Mouse (Mus musculus) lung, postnatal 0 days (tissue): ENCODE measurements at regions not wholly inside any gene's neighbourhood (a gene's known extent, or its start where the extent isn't known, plus 50 kb on each side); places are given as distances from the start of the nearest gene placed in this dataset.

Experiments
- ATAC-seq: fragments of 200-750 bp; cut with Nextera tagmentation; 2 replicates; pipeline ENCODE4 v1.8.0; 2017; ENCODE audit warnings: moderate library complexity
- DNase-seq: peaks from one replicate; pipeline ENCODE4 v3.0.0-alpha.2; 2016; ENCODE audit warnings: low spot score
- H3K27ac ChIP-seq: fragments of 300-500 bp; sonication (generic); 2 replicates; pipeline ENCODE4 v1.5.1; 2014; ENCODE audit warnings: antibody characterized with exemption, mild to moderate bottlenecking, low read length, mixed read lengths
- H3K27me3 ChIP-seq: fragments of 300-500 bp; sonication (generic); replicated peaks from 2 replicates; pipeline ENCODE4 v1.6.1; 2014; ENCODE audit warnings: low read length, mixed read lengths; ENCODE audit not compliant: insufficient read depth
- H3K36me3 ChIP-seq: fragments of 300-500 bp; sonication (generic); 2 replicates; pipeline ENCODE4 v1.6.1; 2014; ENCODE audit warnings: low read length, mixed read lengths; ENCODE audit not compliant: insufficient read depth
- H3K4me1 ChIP-seq: fragments of 300-500 bp; sonication (generic); 2 replicates; pipeline ENCODE4 v1.6.1; 2014; ENCODE audit warnings: antibody characterized with exemption, low read depth, low read length, mixed read lengths; ENCODE audit not compliant: insufficient read depth
- H3K4me2 ChIP-seq: fragments of 300-500 bp; sonication (generic); replicated peaks from 2 replicates; pipeline ENCODE4 v1.6.1; 2014; ENCODE audit warnings: low read depth, mild to moderate bottlenecking, low read length, moderate library complexity, mixed read lengths
- H3K4me3 ChIP-seq: fragments of 300-500 bp; sonication (generic); 2 replicates; pipeline ENCODE4 v1.5.1; 2014; ENCODE audit warnings: low read depth, low read length
- H3K9ac ChIP-seq: fragments of 300-500 bp; sonication (generic); replicated peaks from 2 replicates; pipeline ENCODE4 v1.6.1; 2014; ENCODE audit warnings: low read depth, mild to moderate bottlenecking
- H3K9me3 ChIP-seq: fragments of 300-500 bp; sonication (generic); 2 replicates; pipeline ENCODE4 v1.6.1; 2016; ENCODE audit warnings: low read length, mixed read lengths
- CTCF ChIP-seq: IDR thresholded peaks from 2 replicates; pipeline ENCODE4 v1.5.1; 2016; ENCODE audit warnings: antibody characterized with exemption, mild to moderate bottlenecking
- EP300 ChIP-seq: IDR thresholded peaks from 2 replicates; pipeline ENCODE4 v1.6.1; 2016; ENCODE audit warnings: antibody characterized with exemption, mild to moderate bottlenecking, control low read depth
- WGBS: fragments of 180-500 bp; shearing (Covaris S2); extraction: QIAGEN DNeasy Blood & Tissue Kit; methylation state at CpG from one replicate; pipeline ENCODE4 v1.1.7; 2014; 5-methylcytosine and 5-hydroxymethylcytosine counted together

DNA sequence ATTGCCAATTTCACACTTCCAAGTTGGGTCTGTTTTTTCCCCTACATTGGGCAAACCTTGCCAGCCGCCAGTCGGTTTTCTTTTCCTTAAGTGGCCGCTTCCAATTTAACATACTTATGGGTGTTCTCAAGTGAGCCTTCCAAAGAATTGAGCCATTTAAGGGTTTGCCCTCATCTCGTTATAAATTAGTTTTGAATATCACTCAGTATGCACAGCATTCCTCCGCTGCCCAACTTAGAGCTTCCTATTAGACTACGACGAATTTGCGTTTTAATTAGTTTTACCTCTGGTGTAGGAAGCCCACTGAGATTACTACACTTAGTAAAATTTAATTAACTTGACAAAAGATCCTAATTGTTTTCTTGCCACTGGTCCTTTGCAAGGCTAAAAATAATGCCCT lies 209.9 kb downstream of the Cdh11 start:
- Histone ChIP-seq H3K9me3 (no peaks in the 10 kb centered on the region), H3K4me1 (no peaks in the 10 kb centered on the region), H3K36me3 (no peaks in the 10 kb centered on the region), H3K9ac (no peak overlapping the region), H3K27me3 (no peaks in the 10 kb centered on the region), H3K4me2 (no peak overlapping the region), H3K27ac (no peak overlapping the region), H3K4me3 (no peak overlapping the region)
- WGBS = 81% methylated on average over 8 of the region's 8 CpGs
- ATAC-seq = no peak
- TF ChIP-seq EP300 (no peak), CTCF (no peak)
- no peak for DNase-seq

DNA sequence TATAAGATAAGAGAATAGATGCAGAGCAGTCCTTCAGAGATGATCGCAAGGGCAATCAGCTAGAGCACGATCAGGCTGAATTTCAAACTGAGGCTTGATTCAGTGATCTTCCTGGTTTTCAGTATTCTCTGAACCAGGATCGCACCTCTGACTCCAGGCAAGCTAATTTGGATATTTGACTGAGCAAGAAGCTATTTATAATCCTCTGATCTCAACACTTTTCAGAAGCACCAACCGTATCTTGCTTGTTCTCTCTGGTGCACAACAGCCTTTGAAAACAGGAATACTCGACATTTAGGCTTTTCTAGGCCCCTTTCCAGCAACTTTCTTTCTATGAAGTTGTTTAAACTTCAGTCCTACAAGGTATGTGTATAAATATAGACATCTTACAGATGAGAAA lies 217.7 kb downstream of the Cdh11 start:
- Histone ChIP-seq H3K36me3 (no peaks in the 10 kb centered on the region), H3K4me3 (no peak overlapping the region), H3K9ac (no peak overlapping the region), H3K27me3 (no peaks in the 10 kb centered on the region), H3K9me3 (no peaks in the 10 kb centered on the region), H3K27ac (no peak overlapping the region), H3K4me2 (no peak overlapping the region), H3K4me1 (no peaks in the 10 kb centered on the region)
- WGBS = 75% methylated on average over 5 of the region's 5 CpGs
- no peak for TF ChIP-seq CTCF
- no peak for TF ChIP-seq EP300
- DNase-seq (no peak), ATAC-seq (no peak)

DNA sequence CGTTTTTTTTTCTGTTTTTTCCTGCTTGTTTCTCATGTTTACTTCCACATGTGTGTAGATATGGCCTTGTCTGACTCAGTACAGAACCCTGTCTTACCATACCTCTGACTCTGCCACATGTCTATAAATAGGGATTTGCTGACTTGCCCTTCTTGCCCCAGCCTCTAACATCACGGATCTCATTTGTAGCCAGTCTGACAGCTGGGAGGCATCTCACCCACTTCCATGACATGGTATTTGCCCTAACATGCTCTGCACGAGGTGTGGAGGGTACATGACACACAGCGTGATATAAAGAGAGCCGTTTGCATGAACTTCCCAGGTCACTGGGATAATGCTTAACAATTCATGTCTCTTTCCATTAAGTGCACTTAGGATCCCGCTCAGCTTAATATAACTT lies 231.2 kb downstream of the Cdh11 start:
- no peak for TF ChIP-seq EP300
- TF ChIP-seq CTCF = no peak
- H3K27ac ChIP-seq = no peak overlapping the region
- H3K4me3 ChIP-seq = no peak overlapping the region
- H3K27me3 ChIP-seq = no peaks in the 10 kb centered on the region
- no peaks in the 10 kb centered on the region for H3K9me3 ChIP-seq
- H3K4me2 ChIP-seq = no peak overlapping the region
- H3K4me1 ChIP-seq = no peaks in the 10 kb centered on the region
- no peaks in the 10 kb centered on the region for H3K36me3 ChIP-seq
- peak; percentile 73 for ATAC-seq
- 36% methylated on average over 6 of the region's 6 CpGs for WGBS
- peak; percentile 44 for DNase-seq
- no peak overlapping the region for H3K9ac ChIP-seq

DNA sequence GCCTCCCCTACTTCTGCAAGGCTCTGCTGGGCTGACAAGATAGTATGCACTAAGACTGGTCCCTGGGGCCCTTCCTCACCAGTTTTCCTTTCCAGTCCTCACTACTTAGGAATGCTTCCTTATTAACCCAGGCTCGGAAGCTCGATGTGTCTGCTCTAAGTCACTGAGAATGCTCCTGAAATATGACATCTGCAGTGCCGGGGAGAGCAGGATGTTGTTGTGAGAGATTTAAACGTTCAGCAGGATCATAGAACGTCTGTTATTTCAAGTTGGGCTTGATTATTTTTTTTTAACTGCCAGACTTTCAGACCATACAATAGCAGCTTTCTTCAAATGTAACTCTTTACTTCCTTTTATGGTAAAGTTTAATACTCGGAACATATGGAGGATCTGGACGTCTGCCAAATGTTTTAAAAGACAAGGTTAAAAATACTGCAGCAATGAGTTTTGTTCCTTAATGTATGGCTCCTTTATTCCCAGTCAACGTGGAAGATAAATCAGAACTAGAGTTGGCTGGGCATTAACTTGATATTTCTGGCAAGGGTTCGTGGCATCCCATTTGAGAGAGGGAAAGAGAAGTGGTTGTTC lies 232.0 kb downstream of the Cdh11 start:
- Histone ChIP-seq H3K4me2 (0 out of 2 replicates have a peak overlapping the region, but pooled peaks have one; percentile 17), H3K36me3 (no peaks in the 10 kb centered on the region), H3K9me3 (no peaks in the 10 kb centered on the region), H3K9ac (no peak overlapping the region), H3K27ac (no peak overlapping the region), H3K4me1 (no peaks in the 10 kb centered on the region), H3K4me3 (no peak overlapping the region), H3K27me3 (no peaks in the 10 kb centered on the region)
- TF ChIP-seq EP300 (no peak), CTCF (no peak)
- peak; percentile 18 for DNase-seq
- no peak for ATAC-seq
- WGBS = 4% methylated on average over 9 of the region's 9 CpGs

DNA sequence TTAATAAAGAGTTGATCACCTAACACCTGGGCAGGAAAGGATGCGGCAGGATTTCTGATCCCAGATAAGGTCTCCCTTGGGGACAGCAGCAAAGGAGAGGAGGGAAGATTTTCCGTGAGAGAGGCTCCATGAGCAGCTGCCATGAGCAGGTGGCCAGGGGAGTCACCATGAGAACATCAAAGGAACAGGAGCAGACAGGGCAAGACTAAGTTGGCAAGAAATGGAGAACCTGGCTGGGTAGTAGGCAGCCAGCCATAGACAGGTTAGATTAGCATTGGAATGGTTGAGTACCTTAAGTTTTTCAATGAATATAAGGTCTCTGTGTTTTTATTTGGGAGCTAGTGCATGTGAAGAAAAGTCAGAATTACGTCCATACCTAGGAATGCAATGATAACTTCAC lies 246.6 kb downstream of the Cdh11 start:
- WGBS = 36% methylated on average over 3 of the region's 3 CpGs
- no peak for TF ChIP-seq CTCF
- TF ChIP-seq EP300 = no peak
- H3K9me3 ChIP-seq = no peaks in the 10 kb centered on the region

DNA sequence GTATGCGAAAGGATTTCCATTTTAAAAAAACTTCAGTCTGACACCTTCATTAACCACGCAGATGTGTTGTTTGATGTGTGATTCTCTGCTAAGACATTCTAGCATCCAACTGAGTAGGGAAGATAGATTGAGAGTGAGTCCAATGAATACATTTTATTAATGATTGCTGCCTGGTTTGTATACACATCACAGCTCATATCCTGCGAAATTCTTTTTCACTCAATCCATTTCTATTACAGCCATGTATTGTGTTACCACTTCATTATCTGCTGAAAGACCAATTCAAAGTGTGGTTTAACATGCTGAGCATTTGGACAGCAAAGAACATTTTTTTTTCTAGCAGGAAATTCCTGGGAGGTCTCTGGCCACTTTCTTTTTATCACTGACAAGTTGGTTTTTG lies 247.4 kb downstream of the Cdh11 start:
- Histone ChIP-seq H3K4me1 (no peaks in the 10 kb centered on the region), H3K9me3 (no peaks in the 10 kb centered on the region), H3K27ac (no peak overlapping the region), H3K4me2 (no peak overlapping the region), H3K9ac (no peak overlapping the region), H3K36me3 (no peaks in the 10 kb centered on the region), H3K27me3 (no peaks in the 10 kb centered on the region), H3K4me3 (no peak overlapping the region)
- DNase-seq = peak; percentile 80
- TF ChIP-seq CTCF (no peak), EP300 (peak; percentile 55)
- ATAC-seq = peak; percentile 73
- WGBS = 31% methylated on average over 3 of the region's 3 CpGs

More for the DNA sequence above, 246.6 kb downstream of the Cdh11 start:
- no peaks in the 10 kb centered on the region for H3K4me1 ChIP-seq
- H3K36me3 ChIP-seq = no peaks in the 10 kb centered on the region
- H3K4me3 ChIP-seq = no peak overlapping the region
- H3K27ac ChIP-seq = no peak overlapping the region
- no peaks in the 10 kb centered on the region for H3K27me3 ChIP-seq
- DNase-seq (no peak), ATAC-seq (no peak)
- H3K4me2 ChIP-seq = no peak overlapping the region
- no peak overlapping the region for H3K9ac ChIP-seq

DNA sequence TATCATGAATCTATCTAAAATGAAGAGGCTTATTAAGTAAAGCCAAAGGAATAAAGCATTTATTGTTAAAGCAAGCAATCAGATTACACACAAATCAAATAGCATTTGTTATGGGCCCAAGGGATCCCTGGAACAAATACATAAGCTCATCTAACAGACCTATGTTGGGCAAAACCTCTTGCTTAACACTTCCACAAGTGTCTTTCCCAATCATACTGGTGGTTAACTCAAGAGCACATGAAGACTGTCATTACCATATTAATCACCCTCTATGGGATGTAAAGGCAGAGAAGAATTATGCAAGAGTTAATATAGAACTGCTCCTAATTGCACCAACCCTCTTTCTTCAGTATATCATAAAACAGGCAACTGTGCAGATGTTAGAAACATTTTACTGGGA lies 267.0 kb downstream of the Cdh11 start:
- ATAC-seq = no peak
- Histone ChIP-seq H3K27me3 (no peaks in the 10 kb centered on the region), H3K9ac (no peak overlapping the region), H3K36me3 (no peaks in the 10 kb centered on the region), H3K4me3 (no peak overlapping the region), H3K27ac (no peak overlapping the region), H3K4me1 (no peaks in the 10 kb centered on the region), H3K9me3 (no peaks in the 10 kb centered on the region), H3K4me2 (no peak overlapping the region)
- peak; percentile 14 for DNase-seq
- no peak for TF ChIP-seq EP300
- no peak for TF ChIP-seq CTCF
